Mouse (Mus musculus) natural killer cell, adult 2 months (primary cell): Measurements from ENCODE around the gene Arsb.

Experiments
- DNase-seq, 2 experiments: peaks; one replicate each; pipeline ENCODE4 v3.0.0; 2022; ENCODE audit warnings: low spot score in 2 of 2

Gene Arsb

GRCm38 (mm10) chr13:93889991-93890390 lies 118.6 kb downstream of the Arsb start:
- DNase-seq = no peak

- no peak for DNase-seq
Measured at GRCm38 (mm10) chr13:93891276-93891675, 119.8 kb downstream of the Arsb start.

- DNase-seq = no peak
Measured at GRCm38 (mm10) chr13:93892101-93892500, 120.7 kb downstream of the Arsb start.

- peak; percentile 39 to 63 for DNase-seq
Measured at GRCm38 (mm10) chr13:93894105-93894504, 122.7 kb downstream of the Arsb start.

GRCm38 (mm10) chr13:93895430-93895829 lies 124.0 kb downstream of the Arsb start:
- DNase-seq = no peak

GRCm38 (mm10) chr13:93897943-93898826 lies 126.8 kb downstream of the Arsb start:
- DNase-seq = peak; percentile 72 to 87

GRCm38 (mm10) chr13:93899378-93900256 lies 128.2 kb downstream of the Arsb start:
- no peak for DNase-seq

- DNase-seq = no peak
Measured at GRCm38 (mm10) chr13:93900934-93901626, 129.7 kb downstream of the Arsb start.

GRCm38 (mm10) chr13:93902126-93902525 lies 130.7 kb downstream of the Arsb start:
- DNase-seq = no peak

- no peak for DNase-seq
Measured at GRCm38 (mm10) chr13:93906552-93907245, 135.3 kb downstream of the Arsb start.

GRCm38 (mm10) chr13:93907971-93908370 lies 136.5 kb downstream of the Arsb start:
- DNase-seq = no peak

- no peak for DNase-seq
Measured at GRCm38 (mm10) chr13:93909847-93910246, 138.4 kb downstream of the Arsb start.

- no peak for DNase-seq
Measured at GRCm38 (mm10) chr13:93911037-93911436, 139.6 kb downstream of the Arsb start.

- no peak for DNase-seq
Measured at GRCm38 (mm10) chr13:93912326-93912915, 141.0 kb downstream of the Arsb start.

GRCm38 (mm10) chr13:93914206-93914605 lies 142.8 kb downstream of the Arsb start:
- no peak for DNase-seq

GRCm38 (mm10) chr13:93915641-93916570 lies 144.5 kb downstream of the Arsb start:
- no peak for DNase-seq

GRCm38 (mm10) chr13:93919536-93919935 lies 148.1 kb downstream of the Arsb start:
- no peak for DNase-seq

- DNase-seq = peak in 1 of 2 experiments; percentile 12
Measured at GRCm38 (mm10) chr13:93920080-93920785, 148.8 kb downstream of the Arsb start.

- no peak for DNase-seq
Measured at GRCm38 (mm10) chr13:93920786-93921300, 149.4 kb downstream of the Arsb start.
